Mouse (Mus musculus) liver, embryonic 12.5 days (tissue): ENCODE data around the gene Rab4b. TPM values are rescaled to one million over a fixed set of nuclear protein-coding genes. Genes with fewer than 3 reads are reported as not detected.

ENCODE experiments used
- ATAC-seq: fragments of 200-750 bp; cut with Nextera tagmentation; 2 replicates; pipeline ENCODE4 v1.8.0; 2017; ENCODE audit warnings: moderate number of reproducible peaks, mild to moderate bottlenecking, moderate library complexity
- H3K27ac ChIP-seq: fragments of 300-500 bp; sonication (generic); 2 replicates; pipeline ENCODE4 v1.5.1; 2016; ENCODE audit warnings: mild to moderate bottlenecking
- H3K27me3 ChIP-seq: fragments of 300-500 bp; sonication (generic); replicated peaks from 2 replicates; pipeline ENCODE4 v1.6.1; 2016; ENCODE audit warnings: mild to moderate bottlenecking, moderate library complexity
- H3K36me3 ChIP-seq: fragments of 300-500 bp; sonication (generic); 2 replicates; pipeline ENCODE4 v1.6.1; 2016; ENCODE audit warnings: mild to moderate bottlenecking, moderate library complexity
- H3K4me1 ChIP-seq: fragments of 300-500 bp; sonication (generic); 2 replicates; pipeline ENCODE4 v1.6.1; 2016
- H3K4me2 ChIP-seq: fragments of 300-500 bp; sonication (generic); 2 replicates; pipeline ENCODE4 v1.6.1; 2016; ENCODE audit warnings: mild to moderate bottlenecking, moderate library complexity
- H3K4me3 ChIP-seq: fragments of 300-500 bp; sonication (generic); 2 replicates; pipeline ENCODE4 v1.5.1; 2016; ENCODE audit warnings: mild to moderate bottlenecking, moderate library complexity
- H3K9ac ChIP-seq: fragments of 300-500 bp; sonication (generic); 2 replicates; pipeline ENCODE4 v1.6.1; 2016; ENCODE audit warnings: mild to moderate bottlenecking, moderate library complexity
- H3K9me3 ChIP-seq: fragments of 300-500 bp; sonication (generic); replicated peaks from 2 replicates; pipeline ENCODE4 v1.6.1; 2016; ENCODE audit warnings: mild to moderate bottlenecking, moderate library complexity
- WGBS: fragments of 180-500 bp; shearing (Covaris S2); methylation state at CpG from one replicate; pipeline ENCODE4 v1.1.7; 2016; ENCODE audit not compliant: insufficient replicate concordance; 5-methylcytosine and 5-hydroxymethylcytosine counted together
- polyA plus RNA-seq: library from polyadenylated mRNA; unstranded; fragments of >200 nt; fragmentation: Nextera tagmentation; extraction: Ambion mirVana; gene quantifications from 2 replicates; pipeline ENCODE4 v1.2.1, GENCODE M21; 2016

Rab4b gene
- polyA plus RNA-seq, 1 experiment from 2014 or later: 32.4 TPM

GRCm38 (mm10) chr7:27198779-27199178 lies 20.1 kb upstream of the Rab4b start:
- 85% methylated on average over 8 of the region's 8 CpGs for WGBS
- H3K36me3 ChIP-seq: peaks cover 43% of the 10 kb centered on the region
- H3K27me3 ChIP-seq: no peaks in the 10 kb centered on the region
- H3K4me3 ChIP-seq: no peak overlapping the region
- H3K27ac ChIP-seq: no peak overlapping the region
- no peaks in the 10 kb centered on the region for H3K9me3 ChIP-seq
- peaks cover 25% of the 10 kb centered on the region for H3K4me1 ChIP-seq
- no peak for ATAC-seq
- H3K9ac ChIP-seq: no peak overlapping the region
- H3K4me2 ChIP-seq: no peak overlapping the region

DNA sequence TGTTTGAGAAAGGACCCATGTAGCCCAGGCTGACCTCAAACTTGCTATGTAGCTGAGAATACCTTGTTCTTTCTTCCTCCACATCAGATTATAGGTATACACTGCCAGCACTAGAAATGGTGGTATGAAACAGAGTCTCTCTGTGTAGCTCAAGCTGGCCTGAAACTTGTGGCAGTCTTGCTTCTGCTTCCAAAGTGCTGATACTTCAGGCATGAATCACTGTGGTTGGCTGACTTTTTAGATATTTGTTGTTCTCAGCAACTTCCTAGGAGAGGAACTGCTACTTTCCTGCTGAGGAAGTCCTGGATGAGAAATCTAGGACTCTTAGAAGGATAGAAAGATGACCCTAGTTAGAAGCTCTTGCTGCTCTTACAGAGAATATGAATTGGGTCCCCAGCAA lies 19.7 kb upstream of the Rab4b start:
- peaks cover 30% of the 10 kb centered on the region for H3K4me1 ChIP-seq
- H3K27ac ChIP-seq: no peak overlapping the region
- H3K9ac ChIP-seq: no peak overlapping the region
- H3K36me3 ChIP-seq: peaks cover 43% of the 10 kb centered on the region
- no peak overlapping the region for H3K4me3 ChIP-seq
- H3K9me3 ChIP-seq: no peaks in the 10 kb centered on the region
- ATAC-seq: no peak
- H3K27me3 ChIP-seq: no peaks in the 10 kb centered on the region
- no peak overlapping the region for H3K4me2 ChIP-seq

DNA sequence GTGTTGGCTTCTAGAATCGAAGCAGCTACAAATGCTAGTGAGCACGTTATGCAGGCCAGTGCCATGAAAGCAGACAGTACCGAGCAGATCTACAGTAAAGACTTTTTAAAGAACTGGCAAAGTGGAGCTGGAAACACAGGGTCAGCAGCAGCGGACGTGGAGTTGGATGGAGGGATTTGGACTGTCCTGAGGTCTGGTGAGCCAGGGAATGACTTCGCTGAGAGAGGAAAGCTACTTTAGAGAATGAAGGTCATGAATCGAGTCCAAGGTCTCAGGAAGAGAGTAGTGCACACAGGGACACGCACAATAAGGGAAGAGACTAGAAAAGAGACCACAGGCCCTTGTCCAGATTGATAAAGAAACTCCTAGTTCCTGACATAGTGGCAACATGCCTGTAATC lies 18.9 kb upstream of the Rab4b start:
- Histone ChIP-seq H3K4me1 (peaks cover 30% of the 10 kb centered on the region), H3K4me2 (no peak overlapping the region), H3K9ac (no peak overlapping the region), H3K9me3 (no peaks in the 10 kb centered on the region), H3K27me3 (no peaks in the 10 kb centered on the region), H3K36me3 (peaks cover 44% of the 10 kb centered on the region), H3K4me3 (no peak overlapping the region), H3K27ac (no peak overlapping the region; the same call in 1 of the 2 replicates)
- no peak for ATAC-seq
- WGBS: 80% methylated on average over 8 of the region's 8 CpGs

- 43% methylated on average over 3 of the region's 3 CpGs for WGBS
- H3K9me3 ChIP-seq: no peaks in the 10 kb centered on the region
- no peak for ATAC-seq
- H3K9ac ChIP-seq: no peak overlapping the region; the same call in 1 of the 2 replicates
- no peak overlapping the region; the same call in 1 of the 2 replicates for H3K4me3 ChIP-seq
- peaks cover 44% of the 10 kb centered on the region for H3K36me3 ChIP-seq
- H3K4me1 ChIP-seq: peaks cover 30% of the 10 kb centered on the region
- no peaks in the 10 kb centered on the region for H3K27me3 ChIP-seq
- H3K4me2 ChIP-seq: peak overlapping the region; percentile 87
- H3K27ac ChIP-seq: peak overlapping the region; percentile 84; the same call in 1 of the 2 replicates
These were observed 18.4 kb upstream of the Rab4b start for GRCm38 (mm10) chr7:27197136-27197535.

DNA sequence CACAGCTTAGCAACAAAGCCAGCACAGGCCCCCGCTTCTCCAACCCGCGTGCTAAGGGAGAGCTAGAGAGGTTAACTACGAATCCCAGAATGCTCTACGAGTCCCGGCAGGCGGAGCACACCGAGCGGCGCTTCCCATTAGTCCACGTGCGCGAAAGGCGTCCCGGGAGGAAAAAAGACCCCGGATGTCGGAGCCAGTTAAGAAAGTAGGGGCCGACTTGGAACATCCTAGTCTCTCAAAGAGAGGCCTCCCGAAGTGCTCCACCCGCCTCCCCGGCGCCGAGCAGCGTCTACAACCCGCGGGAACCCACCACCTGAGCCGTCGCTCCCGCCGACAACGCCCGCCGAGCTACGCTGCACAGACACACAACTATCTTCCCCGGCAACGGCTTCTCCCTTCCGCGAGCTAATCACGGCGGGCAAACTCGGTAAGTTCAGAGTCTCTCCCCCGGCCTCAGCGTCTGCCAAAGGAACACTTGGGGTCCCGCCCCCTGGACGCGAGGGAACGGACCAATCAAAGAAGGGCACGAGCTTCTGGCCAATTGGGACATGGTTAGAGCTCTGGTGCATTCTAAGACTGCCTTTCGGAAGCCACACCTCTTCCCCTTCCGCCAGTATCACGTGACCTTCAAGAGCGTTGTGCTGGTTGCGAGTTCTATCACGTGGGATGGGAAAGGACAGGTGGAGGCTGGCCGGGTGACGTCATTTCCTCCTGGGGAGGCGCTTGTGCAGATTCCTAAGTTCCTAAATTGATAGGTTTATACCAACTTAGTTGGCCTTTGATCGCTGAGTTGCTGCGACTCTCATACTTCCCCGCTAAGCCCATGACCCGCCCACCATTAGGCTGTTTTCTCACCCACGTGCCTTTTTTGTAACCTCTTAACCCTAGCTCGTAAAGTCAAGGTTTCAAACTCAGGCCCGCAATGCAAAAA lies 17.2 kb upstream of the Rab4b start, which contains the start of the genes BC024978 and Snrpa:
Gene BC024978, plus strand, starts transcription at position 101 of the 931 bp plus-strand sequence.
Gene Snrpa, minus strand, starts transcription at position 591 of the 931 bp plus-strand sequence.
- peaks cover 48% of the 10 kb centered on the region for H3K36me3 ChIP-seq
- ATAC-seq: peak; percentile 97
- peak within 1 kb of the TSS; percentile 87 for H3K4me2 ChIP-seq
- H3K4me1 ChIP-seq: peaks cover 30% of the 10 kb centered on the region
- H3K9ac ChIP-seq: peak within 1 kb of the TSS; percentile 86
- no peaks in the 10 kb centered on the region for H3K27me3 ChIP-seq
- no peaks in the 10 kb centered on the region for H3K9me3 ChIP-seq
- H3K4me3 ChIP-seq: peak within 1 kb of the TSS; percentile 83
- peak within 1 kb of the TSS; percentile 97 for H3K27ac ChIP-seq
- WGBS: under 1% methylated on average over 64 of the region's 64 CpGs

DNA sequence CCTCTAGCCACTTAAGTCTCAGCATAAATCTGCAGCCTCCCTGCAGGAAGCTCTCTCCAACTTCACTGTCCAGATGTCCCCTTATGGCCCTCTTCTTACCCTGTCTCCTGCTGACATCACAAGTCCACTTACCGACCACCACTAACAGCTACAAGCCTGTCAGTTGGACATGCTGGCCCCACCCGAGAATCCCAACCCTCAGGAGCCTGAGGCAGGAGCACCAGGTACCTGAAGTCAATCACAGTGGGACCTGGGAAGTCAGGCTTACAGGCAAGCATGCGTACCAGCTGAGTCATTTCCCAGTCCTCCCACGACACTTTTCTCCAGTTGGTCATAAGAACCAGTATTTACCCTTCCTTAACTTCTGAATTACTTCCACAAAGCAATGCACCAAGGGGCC lies 15.0 kb upstream of the Rab4b start:
- Histone ChIP-seq H3K4me3 (no peak overlapping the region), H3K9ac (peak overlapping the region; percentile 10), H3K27me3 (no peaks in the 10 kb centered on the region), H3K27ac (no peak overlapping the region), H3K4me2 (peak overlapping the region; percentile 25; the same call in 1 of the 2 replicates), H3K36me3 (peaks cover 65% of the 10 kb centered on the region), H3K4me1 (peaks cover 30% of the 10 kb centered on the region), H3K9me3 (no peaks in the 10 kb centered on the region)
- WGBS: 72% methylated on average over 4 of the region's 4 CpGs
- no peak for ATAC-seq

- no peak for ATAC-seq
- no peaks in the 10 kb centered on the region for H3K9me3 ChIP-seq
- WGBS: 83% methylated on average over 5 of the region's 5 CpGs
- no peak overlapping the region for H3K4me3 ChIP-seq
- no peak overlapping the region for H3K4me2 ChIP-seq
- no peak overlapping the region for H3K27ac ChIP-seq
- no peak overlapping the region for H3K9ac ChIP-seq
- H3K36me3 ChIP-seq: peaks cover 69% of the 10 kb centered on the region
- peaks cover 30% of the 10 kb centered on the region for H3K4me1 ChIP-seq
- H3K27me3 ChIP-seq: no peaks in the 10 kb centered on the region
These were observed 13.7 kb upstream of the Rab4b start for GRCm38 (mm10) chr7:27192434-27192833.

DNA sequence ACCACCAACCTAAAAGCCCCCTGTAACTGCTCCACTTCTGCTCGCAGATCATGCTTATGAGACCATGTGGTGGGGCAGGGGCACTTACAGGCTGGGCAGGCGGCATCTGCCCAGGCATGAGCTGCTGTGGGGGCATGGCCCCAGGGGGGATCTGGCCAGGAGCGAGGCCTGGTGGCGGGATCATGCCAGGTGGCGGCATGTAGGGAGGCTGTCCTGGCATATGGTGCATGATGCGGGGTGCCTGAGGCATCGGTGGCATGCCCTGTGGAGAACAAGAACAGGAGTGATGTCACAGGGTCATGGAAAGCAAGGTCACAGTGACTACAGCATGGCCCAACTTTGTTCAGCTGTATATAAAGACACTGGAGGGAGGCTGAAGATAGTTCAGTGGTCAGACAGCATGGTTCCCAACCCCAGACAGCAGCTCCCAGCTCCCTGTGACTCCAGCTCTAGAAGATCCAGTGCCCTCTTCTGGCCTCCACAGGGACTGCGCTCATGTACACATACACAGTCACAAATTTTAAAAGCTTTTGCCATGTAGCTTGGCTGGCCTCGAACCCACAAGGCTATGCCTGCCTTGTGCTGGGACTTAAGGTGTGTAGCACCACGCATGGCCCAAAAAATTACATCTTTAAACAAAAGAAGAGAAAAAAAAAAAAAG lies 10.7 kb upstream of the Rab4b start:
- H3K4me1 ChIP-seq: peaks cover 9% of the 10 kb centered on the region
- ATAC-seq: peak; percentile 15; the same call in 1 of the 2 replicates
- no peaks in the 10 kb centered on the region for H3K27me3 ChIP-seq
- no peak overlapping the region for H3K4me2 ChIP-seq
- H3K9me3 ChIP-seq: no peaks in the 10 kb centered on the region
- no peak overlapping the region for H3K4me3 ChIP-seq
- WGBS: 91% methylated on average over 10 of the region's 10 CpGs
- H3K36me3 ChIP-seq: peaks cover 97% of the 10 kb centered on the region
- H3K27ac ChIP-seq: no peak overlapping the region
- no peak overlapping the region for H3K9ac ChIP-seq

- H3K9me3 ChIP-seq: no peaks in the 10 kb centered on the region
- no peak overlapping the region for H3K4me3 ChIP-seq
- H3K36me3 ChIP-seq: peaks cover 83% of the 10 kb centered on the region
- no peak overlapping the region for H3K4me2 ChIP-seq
- no peak overlapping the region for H3K9ac ChIP-seq
- 67% methylated on average over 5 of the region's 5 CpGs for WGBS
- H3K4me1 ChIP-seq: no peaks in the 10 kb centered on the region
- no peak for ATAC-seq
- H3K27ac ChIP-seq: no peak overlapping the region
- H3K27me3 ChIP-seq: no peaks in the 10 kb centered on the region
These were observed 7.3 kb upstream of the Rab4b start for GRCm38 (mm10) chr7:27185986-27186385.

GRCm38 (mm10) chr7:27184964-27185363 lies 6.3 kb upstream of the Rab4b start:
- Histone ChIP-seq H3K27ac (no peak overlapping the region), H3K4me3 (no peak overlapping the region), H3K4me1 (peaks cover 5% of the 10 kb centered on the region), H3K4me2 (no peak overlapping the region), H3K9ac (no peak overlapping the region), H3K27me3 (no peaks in the 10 kb centered on the region), H3K36me3 (peaks cover 72% of the 10 kb centered on the region), H3K9me3 (no peaks in the 10 kb centered on the region)
- WGBS: 25% methylated on average over 3 of the region's 3 CpGs
- ATAC-seq: no peak

DNA sequence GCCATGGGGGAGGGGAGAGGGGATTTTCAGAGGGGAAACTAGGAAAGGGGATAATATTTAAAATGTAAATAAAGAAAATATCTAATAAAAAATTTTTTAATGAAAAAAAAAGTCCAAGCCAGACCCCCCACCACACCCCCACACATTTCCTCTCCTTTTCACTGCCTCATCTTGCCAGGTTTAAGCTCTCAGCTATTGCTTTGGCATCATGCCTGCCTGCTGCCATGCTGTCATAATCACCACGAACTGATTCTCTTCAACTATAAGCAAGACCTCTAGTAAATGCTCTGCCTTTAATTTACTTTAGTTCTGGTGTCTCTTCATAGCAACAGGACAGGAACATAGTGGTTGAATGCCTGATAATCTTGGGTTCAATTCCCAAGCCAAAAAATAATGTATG lies 3.8 kb upstream of the Rab4b start:
- H3K9me3 ChIP-seq: no peaks in the 10 kb centered on the region
- 74% methylated on average over 1 of the region's 1 CpGs for WGBS
- no peak overlapping the region for H3K27ac ChIP-seq
- peaks cover 48% of the 10 kb centered on the region for H3K36me3 ChIP-seq
- H3K4me1 ChIP-seq: peaks cover 22% of the 10 kb centered on the region
- no peak for ATAC-seq
- no peak overlapping the region for H3K4me2 ChIP-seq
- H3K9ac ChIP-seq: no peak overlapping the region
- H3K27me3 ChIP-seq: no peaks in the 10 kb centered on the region
- H3K4me3 ChIP-seq: no peak overlapping the region
